Mouse (Mus musculus) left cerebral cortex, adult 18-20 months (tissue): Measurements from ENCODE around the gene Gm26620. TPM values are rescaled to one million over a fixed set of nuclear protein-coding genes. Genes with fewer than 3 reads are reported as not detected.

ENCODE experiments used
- DNase-seq, 2 experiments: peaks; one replicate each; pipeline ENCODE4 v3.0.0; 2021 to 2022; ENCODE audit warnings: low spot score in 2 of 2, mixed read lengths in 1 of 2
- total RNA-seq, 2 experiments: library from RNA; stranded (reverse); gene quantifications; 2 replicates each; pipeline ENCODE4 v1.2.3; 2021

Gm26620 gene
- total RNA-seq, 2 experiments from 2014 or later, result 0.45 to 0.79 TPM

DNA sequence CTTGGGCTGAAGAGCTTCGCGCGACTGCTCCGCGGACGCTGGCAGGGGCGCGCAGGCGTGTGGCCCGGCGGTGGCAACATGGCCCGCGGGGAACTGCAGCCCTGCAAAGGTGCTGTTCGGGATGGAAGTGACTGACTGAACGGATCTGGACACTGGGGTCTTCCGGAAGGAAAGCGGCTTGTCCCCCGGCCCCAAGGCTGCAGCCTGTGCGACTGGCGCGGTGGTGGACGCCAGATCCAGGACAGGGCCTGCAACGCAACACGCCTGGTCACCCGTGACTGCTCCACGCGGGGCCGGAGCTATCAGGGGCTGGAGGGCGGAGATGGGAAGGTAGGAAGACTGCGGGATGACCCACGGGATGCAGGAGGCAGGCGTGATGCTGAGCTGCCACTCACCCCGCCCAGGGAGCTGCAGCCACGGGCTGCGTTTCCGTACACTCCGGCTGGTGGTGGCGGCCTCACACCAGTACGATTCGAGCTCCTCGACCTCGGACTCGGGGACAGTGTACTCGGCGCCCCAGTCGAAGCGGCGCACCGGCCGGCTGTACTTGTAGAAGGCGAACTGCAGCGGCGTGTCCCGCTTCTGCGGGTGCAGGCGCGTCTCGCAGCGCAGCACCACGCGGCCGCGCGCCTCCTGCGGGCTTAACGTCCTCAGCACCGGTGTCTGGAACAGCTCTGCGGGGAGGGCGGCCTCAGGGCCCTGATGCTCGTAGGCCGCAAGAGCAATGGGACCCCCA is 22.8 kb downstream of the Gm26620 start:
- peak; percentile 23 to 52 for DNase-seq

DNA sequence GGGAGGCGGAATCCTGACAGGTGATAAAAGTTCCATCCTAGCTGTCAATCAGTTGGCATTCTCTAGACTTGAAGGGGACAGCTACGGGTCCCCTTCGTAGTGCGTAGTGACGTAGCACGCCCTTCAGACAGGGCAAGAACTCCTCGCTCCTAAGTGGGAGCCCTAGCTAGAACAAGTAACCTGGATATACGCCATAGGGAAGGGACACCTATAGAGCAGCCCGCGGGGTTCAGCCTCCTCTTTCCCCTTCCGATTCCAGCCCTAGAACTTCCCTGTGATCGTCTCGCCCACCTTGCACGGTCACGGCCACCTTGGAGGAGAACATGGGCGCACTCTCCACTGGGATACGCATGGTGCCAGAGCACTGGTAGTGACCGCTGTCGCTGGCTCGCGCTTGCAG is 23.5 kb downstream of the Gm26620 start:
- DNase-seq, result peak in 1 of 2 experiments; percentile 11

DNA sequence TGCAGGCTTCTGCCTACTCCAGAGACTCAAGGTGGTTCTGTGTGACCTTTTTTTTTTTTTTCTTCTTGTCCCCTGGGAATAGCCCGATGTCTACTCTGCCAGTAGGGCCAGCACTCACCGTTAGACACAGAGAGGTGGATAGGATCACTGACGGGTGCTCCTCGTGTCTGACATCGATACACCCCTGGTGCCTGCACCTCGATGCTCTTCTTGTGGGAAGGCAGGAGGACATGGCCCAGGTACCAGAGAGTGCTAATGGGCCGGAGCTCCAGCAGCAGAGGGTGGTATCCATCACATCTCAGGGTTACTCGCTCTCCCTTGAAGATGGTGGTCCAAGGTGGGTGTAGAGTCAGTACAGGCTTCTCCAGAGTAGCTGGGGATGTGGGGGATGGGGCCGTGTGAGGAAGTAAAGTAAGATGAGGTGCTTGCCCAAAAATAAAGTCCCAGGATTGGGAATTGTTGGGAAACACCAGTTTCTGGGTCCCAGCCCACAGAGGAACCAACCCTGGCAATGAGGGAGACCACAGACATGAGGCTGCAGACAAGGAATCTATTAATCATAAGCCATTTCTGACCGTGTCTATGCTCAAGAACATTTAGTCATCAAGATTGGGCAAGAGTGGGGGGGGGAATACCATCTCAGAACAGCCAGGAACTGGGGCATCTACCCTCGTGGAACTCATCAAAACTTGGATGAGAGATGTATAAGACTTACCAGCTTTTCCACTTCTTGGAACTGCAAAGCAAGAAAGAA is 27.2 kb downstream of the Gm26620 start:
- DNase-seq, result no peak

DNA sequence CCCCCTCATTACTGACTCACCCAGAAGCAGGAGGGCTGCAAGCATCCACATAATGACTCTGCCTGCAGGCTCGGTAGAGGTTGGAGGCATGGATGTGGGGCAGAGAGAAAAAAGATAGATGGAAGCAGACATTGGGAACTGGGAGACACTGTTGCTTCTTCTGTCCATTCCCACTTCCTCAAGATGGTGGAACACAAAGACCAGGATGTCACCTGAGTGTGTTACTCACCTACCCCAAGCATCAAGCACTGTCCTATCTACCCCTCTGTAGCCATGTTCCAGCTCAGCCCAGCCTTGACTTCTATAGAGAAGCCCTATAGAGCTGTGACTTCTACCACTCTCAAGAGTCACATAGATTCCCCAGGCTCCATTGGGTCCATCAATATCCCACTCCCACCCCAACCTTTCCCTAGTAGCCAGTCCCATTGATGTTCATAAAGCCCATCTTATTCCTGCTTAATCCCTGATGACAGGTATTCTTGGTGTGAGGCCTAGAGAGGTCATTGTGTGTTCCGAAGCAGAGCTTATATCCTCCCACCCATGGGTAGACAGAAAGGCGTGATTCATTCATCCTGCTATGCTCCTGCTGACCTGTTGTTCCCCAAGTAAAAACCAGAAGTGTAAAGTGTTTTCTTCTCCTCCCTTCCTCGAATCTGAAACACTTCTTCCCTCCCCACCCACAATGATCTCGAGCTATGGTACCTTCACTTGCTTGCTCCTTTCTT is 28.2 kb downstream of the Gm26620 start, which contains the start of gene Fcrlb:
Gene Fcrlb, minus strand, starts transcription at position 51 of the 725 bp plus-strand sequence.
- no peak for DNase-seq

DNA sequence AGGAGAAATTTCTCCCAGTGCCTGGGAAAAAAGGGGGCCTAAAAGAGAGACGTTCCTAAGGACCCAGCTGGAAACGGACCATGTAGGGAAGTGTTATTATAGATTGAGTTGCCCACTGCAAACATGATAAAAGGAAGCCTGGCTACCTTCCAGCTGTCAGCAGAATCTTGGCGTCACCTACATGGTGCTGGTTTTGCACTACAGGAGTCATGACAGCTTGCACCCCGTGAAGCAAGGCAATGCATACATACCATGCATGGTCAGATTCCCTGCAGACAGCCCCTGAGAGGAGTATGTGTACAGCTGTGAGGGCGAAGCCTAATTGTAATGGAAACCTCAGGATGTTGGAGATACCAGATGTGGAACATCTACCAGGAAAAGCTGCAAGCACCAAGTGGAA is 30.8 kb downstream of the Gm26620 start:
- DNase-seq, result no peak

DNA sequence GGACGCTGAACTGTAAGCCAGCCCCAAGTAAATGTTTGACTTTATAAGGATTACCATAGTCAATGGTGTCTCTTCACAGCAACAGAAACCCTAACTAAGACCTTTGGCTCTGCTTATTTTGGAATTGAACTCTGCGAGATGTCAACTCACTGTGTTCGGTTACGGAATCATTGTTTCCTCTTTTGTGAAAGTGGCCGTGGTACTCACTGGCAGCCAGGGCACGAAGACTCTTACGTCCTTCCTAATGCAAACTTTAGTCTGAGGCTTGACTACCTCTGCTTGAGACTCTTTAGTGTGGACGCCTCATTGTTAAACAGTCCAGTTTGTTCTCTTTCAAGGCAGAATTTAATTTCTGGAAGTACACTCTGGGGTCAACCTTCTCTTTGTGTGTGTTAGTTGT is 34.4 kb downstream of the Gm26620 start:
- DNase-seq, result no peak

DNA sequence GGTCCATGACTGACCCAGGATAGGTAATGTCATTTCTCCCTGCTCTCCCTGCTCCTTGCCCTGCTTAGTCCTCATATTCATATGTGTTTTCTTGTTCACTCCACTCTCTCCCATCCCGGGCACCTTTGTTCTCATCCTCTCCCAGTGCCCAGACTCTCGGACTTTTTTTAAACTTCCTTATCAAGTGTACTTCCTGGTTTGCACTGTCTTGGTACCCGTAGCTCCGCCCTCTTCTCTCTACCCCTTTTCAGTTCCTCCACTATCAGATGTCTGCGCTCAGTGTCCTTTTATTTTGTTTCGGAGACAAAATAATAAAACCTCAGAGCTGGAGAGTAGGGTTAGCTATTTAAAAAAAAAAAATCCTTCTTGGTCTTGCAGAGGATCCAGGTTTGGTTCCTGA is 39.6 kb downstream of the Gm26620 start:
- no peak for DNase-seq

DNA sequence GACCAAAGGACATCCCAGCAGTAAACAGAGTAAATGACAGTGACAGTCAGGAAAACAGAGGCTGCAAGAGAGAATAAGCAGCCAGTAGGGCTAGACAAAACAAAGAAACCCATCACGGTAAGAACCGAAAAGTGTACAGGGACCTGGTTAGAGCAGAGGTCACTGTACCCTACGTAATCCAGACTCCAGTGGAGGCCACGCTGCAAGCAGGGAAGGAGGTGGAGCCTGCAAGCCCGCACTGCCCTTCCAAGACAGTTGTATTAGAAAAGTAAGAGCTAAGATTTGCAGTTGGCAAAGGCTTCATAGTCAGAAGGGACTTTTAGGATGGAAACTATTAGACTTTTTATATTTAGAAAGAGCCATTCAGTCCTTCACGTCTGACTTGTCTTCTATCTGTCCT is 42.1 kb downstream of the Gm26620 start:
- DNase-seq, result no peak

DNA sequence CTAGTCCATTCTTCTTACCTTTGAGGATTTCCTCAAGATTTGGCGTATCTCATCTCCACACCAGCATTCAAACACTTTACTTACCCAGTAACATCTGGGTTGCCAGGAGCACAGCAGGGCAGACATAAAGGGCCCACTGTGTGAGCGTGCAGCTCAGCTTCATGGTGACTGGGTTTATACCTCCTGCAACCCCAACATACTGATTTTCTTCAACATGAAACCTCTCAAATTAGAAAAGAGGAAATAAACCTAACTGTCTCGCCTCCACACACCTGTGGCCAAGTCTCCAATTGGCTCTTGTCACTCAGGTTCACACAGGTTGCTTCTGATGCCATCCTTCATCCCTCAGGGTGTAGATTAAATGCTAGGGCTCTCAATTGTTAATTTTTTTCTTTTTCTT is 42.5 kb downstream of the Gm26620 start, which contains the start of gene Fcrla:
Gene Fcrla, minus strand, starts transcription at position 206 of the 400 bp plus-strand sequence.
- DNase-seq, result no peak

DNA sequence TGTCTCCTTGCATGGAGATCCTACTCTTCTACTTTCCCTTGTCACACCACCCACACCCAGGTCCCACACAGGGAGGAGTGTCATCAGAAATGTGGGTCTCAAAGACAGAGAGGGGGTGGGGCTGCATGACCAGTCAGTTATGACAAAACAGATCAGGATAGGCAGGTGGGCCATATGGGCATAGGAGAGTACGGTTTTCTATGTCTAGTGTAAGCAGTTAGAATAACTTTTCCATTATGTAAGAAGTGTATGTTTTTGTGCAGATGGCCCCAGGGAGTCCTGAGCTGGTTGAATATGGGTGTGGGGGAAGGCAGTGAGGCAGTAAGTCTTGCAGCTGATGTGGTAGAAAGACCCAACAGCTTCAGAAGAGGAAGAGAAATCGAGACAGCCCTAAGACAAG is 43.6 kb downstream of the Gm26620 start:
- DNase-seq, result no peak

DNA sequence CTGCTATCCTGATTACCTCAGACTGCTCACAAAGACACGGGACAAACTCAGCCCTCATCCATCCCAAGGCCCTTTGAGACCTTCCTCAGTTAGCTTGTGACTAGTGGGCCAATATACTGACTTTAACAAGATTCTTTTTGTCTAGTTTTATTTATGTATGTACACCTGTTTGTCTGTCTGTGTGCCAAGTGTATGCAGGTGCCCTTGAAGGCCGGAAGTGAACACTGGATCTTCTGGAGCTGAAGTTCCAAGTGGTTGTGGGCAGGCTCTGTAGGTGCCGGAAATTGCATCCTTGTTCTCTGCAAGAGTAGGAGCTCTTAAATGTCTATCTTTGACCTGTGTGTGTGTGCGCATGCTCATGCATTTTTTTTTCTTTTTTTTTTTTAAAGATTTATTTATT is 44.4 kb downstream of the Gm26620 start:
- DNase-seq, result no peak

DNA sequence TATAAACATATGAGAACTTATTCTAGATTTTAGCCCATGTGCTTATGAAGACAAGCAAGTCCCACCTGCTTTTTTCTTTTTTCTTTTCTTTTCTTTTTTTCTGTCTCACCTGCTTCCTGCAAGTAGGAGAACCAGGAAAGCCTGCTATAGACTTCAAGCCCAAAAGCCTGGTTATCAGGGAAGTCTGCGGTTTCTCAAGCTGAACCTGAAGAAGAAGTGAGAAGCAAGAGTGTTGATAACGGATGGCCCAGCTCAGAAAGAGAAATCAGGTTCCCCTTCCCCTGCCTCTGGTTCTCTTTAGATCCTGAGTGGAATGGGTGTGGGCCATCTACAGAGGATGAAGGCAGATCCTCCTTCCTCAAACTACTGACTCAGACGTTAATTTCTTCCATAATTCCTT is 47.2 kb downstream of the Gm26620 start:
- DNase-seq, result no peak

DNA sequence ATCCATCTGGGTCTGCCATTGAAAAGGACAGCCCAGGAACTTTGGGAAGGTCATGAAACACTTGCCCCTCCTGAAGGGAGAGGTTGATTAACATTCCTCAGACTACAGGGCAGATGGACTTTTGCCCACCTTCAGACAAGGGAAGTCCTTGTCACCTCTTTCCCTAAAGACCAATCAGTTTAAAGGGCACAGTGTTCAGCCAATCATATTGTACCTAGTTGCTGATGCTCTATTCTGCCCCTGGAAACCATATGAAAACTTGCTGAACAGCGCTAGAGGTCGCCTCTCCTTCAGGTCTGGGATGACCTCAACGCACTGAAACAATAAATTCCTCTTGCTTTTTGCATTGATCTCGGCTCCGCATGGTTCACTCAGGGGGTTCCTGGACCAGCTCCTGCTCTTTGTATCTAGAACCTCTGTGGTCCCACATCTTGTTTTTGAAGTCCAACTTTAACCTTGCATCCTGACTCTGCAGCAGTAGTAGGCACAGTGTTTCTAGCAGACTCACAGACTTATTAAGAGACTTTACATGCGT is 48.6 kb downstream of the Gm26620 start:
- DNase-seq, result no peak

DNA sequence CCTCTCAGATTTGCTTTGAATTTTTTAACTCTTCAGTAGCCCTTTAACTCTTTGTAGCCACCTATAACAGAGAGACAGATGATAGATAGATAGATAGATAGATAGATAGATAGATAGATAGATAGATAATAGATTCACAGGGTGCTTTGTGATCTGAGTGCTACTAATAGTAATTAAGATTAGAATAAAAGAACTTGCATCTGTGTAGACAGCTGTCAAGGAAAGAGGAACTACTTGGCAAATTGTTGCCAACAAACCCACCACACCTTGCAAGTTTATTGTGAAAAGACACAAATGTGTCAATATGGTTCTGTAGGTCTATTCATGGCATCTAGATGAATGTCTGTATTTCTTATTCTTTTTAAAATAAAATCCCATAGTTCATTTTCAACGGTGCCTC is 49.1 kb downstream of the Gm26620 start:
- no peak for DNase-seq

DNA sequence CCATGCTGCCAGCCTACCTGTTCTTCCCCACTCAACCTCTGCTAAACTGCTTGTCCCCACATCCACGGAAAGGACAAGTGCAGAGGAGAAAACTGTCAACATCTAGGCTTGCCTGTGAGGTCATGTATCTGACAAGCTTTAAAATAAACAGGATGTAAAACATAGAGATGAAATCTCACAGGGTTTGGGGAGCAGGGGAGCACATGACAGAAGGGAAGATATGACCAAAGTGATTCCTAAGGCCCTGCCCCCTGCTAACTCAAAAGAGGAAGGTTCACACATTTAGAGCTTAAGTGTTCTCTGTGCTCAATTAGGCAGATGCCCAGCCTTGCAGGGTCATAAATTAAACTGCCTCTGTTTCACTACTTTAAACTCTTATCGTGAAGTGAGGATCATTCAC is 49.5 kb downstream of the Gm26620 start:
- DNase-seq, result no peak

Other genes with a start within 250 kb of the Gm26620 start
- gene Olfml2b, start 240.5 kb upstream of the Gm26620 start, total RNA-seq, result 1 to 10 TPM; 2.2 to 3.1 TPM
- gene Atf6, start 17.3 kb upstream of the Gm26620 start, total RNA-seq, result 10 to 100 TPM; 47.1 to 50.7 TPM
- 10 to 100 TPM; 15.1 to 16.7 TPM for gene Dusp12, start 475 bp downstream of the Gm26620 start, total RNA-seq
- gene Fcrlb, start 27.9 kb downstream of the Gm26620 start, total RNA-seq, result under 1 TPM; 0.45 to 0.77 TPM
- not detected for gene Fcrla, start 42.5 kb downstream of the Gm26620 start, total RNA-seq
- 1 to 10 TPM; 4.5 to 5.3 TPM for gene Fcgr2b, start 91.5 kb downstream of the Gm26620 start, total RNA-seq
- gene Fcgr4, start 133.9 kb downstream of the Gm26620 start, total RNA-seq, result not detected
- gene Fcgr3, start 179.9 kb downstream of the Gm26620 start, total RNA-seq, result 10 to 100 TPM; 11.1 to 13.2 TPM
- gene Cfap126, start 228.9 kb downstream of the Gm26620 start, total RNA-seq, result under 1 TPM in 1 of 2 experiments, not detected in 1; 0.79 TPM